Mouse (Mus musculus): Measurements from ENCODE around the gene Tspan32. TPM values are rescaled to one million over a fixed set of nuclear protein-coding genes. Genes with fewer than 3 reads are reported as not detected.

The Tspan32 gene
- polyA plus RNA-seq, 1 experiment from 2014 or later = 115 TPM

GRCm38 (mm10) chr7:143062704-143063103 is 57.9 kb downstream of the Tspan32 start:
- Histone ChIP-seq H3K4me2 (no peak overlapping the region), H3K4me3 (ENCODE audit: low read depth, low read length) (no peak overlapping the region), H3K4me1 (replicated peaks; ENCODE audit: control insufficient read depth, insufficient read depth, low read length) (peaks cover 25% of the 10 kb centered on the region), H3K27me3 (replicated peaks; ENCODE audit: control insufficient read depth, insufficient read depth, low read length) (no peaks in the 10 kb centered on the region), H3K9me3 (ENCODE audit: control insufficient read depth, low read length) (no peaks in the 10 kb centered on the region), H3K27ac (ENCODE audit: low read depth, low read length) (no peak overlapping the region), H3K36me3 (ENCODE audit: control insufficient read depth, insufficient read depth, low read length) (peaks cover 49% of the 10 kb centered on the region), H3K9ac (ENCODE audit: low read depth, low read length) (no peak overlapping the region)
- ATAC-seq (replicated peaks; ENCODE audit: low FRiP score) (no peak), DNase-seq (ENCODE audit: low spot score) (no peak)
- 64% methylated on average over 2 of the region's 2 CpGs for WGBS

GRCm38 (mm10) chr7:143064226-143064625 is 59.4 kb downstream of the Tspan32 start:
- DNase-seq (ENCODE audit: low spot score) (no peak), ATAC-seq (replicated peaks; ENCODE audit: low FRiP score) (no peak)
- Histone ChIP-seq H3K36me3 (ENCODE audit: control insufficient read depth, insufficient read depth, low read length) (peaks cover 51% of the 10 kb centered on the region), H3K4me1 (replicated peaks; ENCODE audit: control insufficient read depth, insufficient read depth, low read length) (peaks cover 15% of the 10 kb centered on the region), H3K27me3 (replicated peaks; ENCODE audit: control insufficient read depth, insufficient read depth, low read length) (no peaks in the 10 kb centered on the region), H3K9ac (ENCODE audit: low read depth, low read length) (no peak overlapping the region), H3K9me3 (ENCODE audit: control insufficient read depth, low read length) (no peaks in the 10 kb centered on the region), H3K27ac (ENCODE audit: low read depth, low read length) (no peak overlapping the region), H3K4me2 (no peak overlapping the region), H3K4me3 (ENCODE audit: low read depth, low read length) (no peak overlapping the region)
- WGBS = 82% methylated on average over 6 of the region's 6 CpGs

GRCm38 (mm10) chr7:143065692-143066091 is 60.8 kb downstream of the Tspan32 start:
- H3K4me2 ChIP-seq = no peak overlapping the region
- no peaks in the 10 kb centered on the region for H3K9me3 ChIP-seq (ENCODE audit: control insufficient read depth, low read length)
- DNase-seq (ENCODE audit: low spot score) = no peak
- H3K4me1 ChIP-seq (replicated peaks; ENCODE audit: control insufficient read depth, insufficient read depth, low read length) = peaks cover 16% of the 10 kb centered on the region
- ATAC-seq (replicated peaks; ENCODE audit: low FRiP score) = no peak
- H3K27me3 ChIP-seq (replicated peaks; ENCODE audit: control insufficient read depth, insufficient read depth, low read length) = no peaks in the 10 kb centered on the region
- H3K9ac ChIP-seq (ENCODE audit: low read depth, low read length) = no peak overlapping the region
- peaks cover 51% of the 10 kb centered on the region for H3K36me3 ChIP-seq (ENCODE audit: control insufficient read depth, insufficient read depth, low read length)
- WGBS = 96% methylated on average over 2 of the region's 2 CpGs
- H3K27ac ChIP-seq (ENCODE audit: low read depth, low read length) = no peak overlapping the region
- no peak overlapping the region for H3K4me3 ChIP-seq (ENCODE audit: low read depth, low read length)

GRCm38 (mm10) chr7:143067469-143067868 is 62.6 kb downstream of the Tspan32 start:
- no peak overlapping the region for H3K9ac ChIP-seq (ENCODE audit: low read depth, low read length)
- no peak overlapping the region for H3K27ac ChIP-seq (ENCODE audit: low read depth, low read length)
- ATAC-seq (replicated peaks; ENCODE audit: low FRiP score) (no peak), DNase-seq (ENCODE audit: low spot score) (no peak)
- 83% methylated on average over 2 of the region's 2 CpGs for WGBS
- H3K4me2 ChIP-seq = no peak overlapping the region
- H3K27me3 ChIP-seq (replicated peaks; ENCODE audit: control insufficient read depth, insufficient read depth, low read length) = no peaks in the 10 kb centered on the region
- peaks cover 15% of the 10 kb centered on the region for H3K4me1 ChIP-seq (replicated peaks; ENCODE audit: control insufficient read depth, insufficient read depth, low read length)
- peaks cover 41% of the 10 kb centered on the region for H3K36me3 ChIP-seq (ENCODE audit: control insufficient read depth, insufficient read depth, low read length)
- no peaks in the 10 kb centered on the region for H3K9me3 ChIP-seq (ENCODE audit: control insufficient read depth, low read length)
- no peak overlapping the region for H3K4me3 ChIP-seq (ENCODE audit: low read depth, low read length)

- Histone ChIP-seq H3K4me1 (replicated peaks; ENCODE audit: control insufficient read depth, insufficient read depth, low read length) (peaks cover 15% of the 10 kb centered on the region), H3K9ac (ENCODE audit: low read depth, low read length) (no peak overlapping the region; the same call in 1 of the 2 replicates), H3K27me3 (replicated peaks; ENCODE audit: control insufficient read depth, insufficient read depth, low read length) (no peaks in the 10 kb centered on the region), H3K9me3 (ENCODE audit: control insufficient read depth, low read length) (no peaks in the 10 kb centered on the region), H3K27ac (ENCODE audit: low read depth, low read length) (peak overlapping the region; percentile 91), H3K36me3 (ENCODE audit: control insufficient read depth, insufficient read depth, low read length) (peaks cover 38% of the 10 kb centered on the region), H3K4me3 (ENCODE audit: low read depth, low read length) (no peak overlapping the region), H3K4me2 (peak overlapping the region; percentile 99; the same call in 1 of the 2 replicates)
- WGBS = 78% methylated on average over 3 of the region's 3 CpGs
- DNase-seq (ENCODE audit: low spot score) (no peak), ATAC-seq (replicated peaks; ENCODE audit: low FRiP score) (no peak)
Measured at GRCm38 (mm10) chr7:143067897-143068296, 63.1 kb downstream of the Tspan32 start.

- peak overlapping the region; percentile 58 for H3K9ac ChIP-seq (ENCODE audit: low read depth, low read length)
- no peaks in the 10 kb centered on the region for H3K27me3 ChIP-seq (replicated peaks; ENCODE audit: control insufficient read depth, insufficient read depth, low read length)
- H3K27ac ChIP-seq (ENCODE audit: low read depth, low read length) = peak overlapping the region; percentile 91
- 56% methylated on average over 13 of the region's 13 CpGs for WGBS
- H3K9me3 ChIP-seq (ENCODE audit: control insufficient read depth, low read length) = no peaks in the 10 kb centered on the region
- peak overlapping the region; percentile 99 for H3K4me2 ChIP-seq
- H3K4me3 ChIP-seq (ENCODE audit: low read depth, low read length) = peak overlapping the region; percentile 87
- H3K36me3 ChIP-seq (ENCODE audit: control insufficient read depth, insufficient read depth, low read length) = peaks cover 37% of the 10 kb centered on the region
- no peak for ATAC-seq (replicated peaks; ENCODE audit: low FRiP score)
- DNase-seq (ENCODE audit: low spot score) = no peak
- peaks cover 15% of the 10 kb centered on the region for H3K4me1 ChIP-seq (replicated peaks; ENCODE audit: control insufficient read depth, insufficient read depth, low read length)
Measured at GRCm38 (mm10) chr7:143068316-143068881, 63.6 kb downstream of the Tspan32 start.

- Histone ChIP-seq H3K4me3 (ENCODE audit: low read depth, low read length) (peak within 1 kb of the TSS; percentile 87), H3K4me1 (replicated peaks; ENCODE audit: control insufficient read depth, insufficient read depth, low read length) (peaks cover 15% of the 10 kb centered on the region), H3K9me3 (ENCODE audit: control insufficient read depth, low read length) (no peaks in the 10 kb centered on the region), H3K27ac (ENCODE audit: low read depth, low read length) (peak within 1 kb of the TSS; percentile 91), H3K27me3 (replicated peaks; ENCODE audit: control insufficient read depth, insufficient read depth, low read length) (no peaks in the 10 kb centered on the region), H3K36me3 (ENCODE audit: control insufficient read depth, insufficient read depth, low read length) (peaks cover 31% of the 10 kb centered on the region), H3K9ac (ENCODE audit: low read depth, low read length) (peak within 1 kb of the TSS; percentile 81), H3K4me2 (peak within 1 kb of the TSS; percentile 99)
- WGBS = under 1% methylated on average over 51 of the region's 51 CpGs
- DNase-seq (ENCODE audit: low spot score) = peak; percentile 95
- ATAC-seq (replicated peaks; ENCODE audit: low FRiP score) = peak; percentile 95
Measured at GRCm38 (mm10) chr7:143068882-143069591, 64.2 kb downstream of the Tspan32 start, which contains the start of gene Tssc4. Tssc4 (plus strand) TSS chr7:143069249.
